Mouse (Mus musculus): ENCODE data around the gene Tnpo1. TPM values are rescaled to one million over a fixed set of nuclear protein-coding genes. Genes with fewer than 3 reads are reported as not detected.

The Tnpo1 gene
- polyA plus RNA-seq, 1 experiment from 2014 or later, result 63.5 TPM

- Histone ChIP-seq H3K27ac (replicated peaks; ENCODE audit: low read depth, low read length) (no peak overlapping the region), H3K4me2 (ENCODE audit: low read length) (no peak overlapping the region), H3K27me3 (ENCODE audit: control insufficient read depth, insufficient read depth, low read length) (no peaks in the 10 kb centered on the region), H3K4me1 (ENCODE audit: control insufficient read depth, insufficient read depth, low read length) (no peaks in the 10 kb centered on the region), H3K36me3 (ENCODE audit: control insufficient read depth, insufficient read depth, low read length) (peaks cover 11% of the 10 kb centered on the region; the same call in 1 of the 2 replicates), H3K4me3 (replicated peaks; ENCODE audit: low read depth, low read length) (no peak overlapping the region), H3K9ac (replicated peaks; ENCODE audit: low read length) (no peak overlapping the region), H3K9me3 (ENCODE audit: control insufficient read depth, low read length) (no peaks in the 10 kb centered on the region; the same call in none of the 2 replicates)
- ATAC-seq (ENCODE audit: low FRiP score, low TSS enrichment) (no peak), DNase-seq (no peak)
- 92% methylated on average over 2 of the region's 2 CpGs for WGBS
Observed at GRCm38 (mm10) chr13:98904608-98905007, 21.6 kb downstream of the Tnpo1 start.

- Histone ChIP-seq H3K4me2 (ENCODE audit: low read length) (no peak overlapping the region), H3K36me3 (ENCODE audit: control insufficient read depth, insufficient read depth, low read length) (peaks cover 11% of the 10 kb centered on the region; the same call in 1 of the 2 replicates), H3K4me3 (replicated peaks; ENCODE audit: low read depth, low read length) (no peak overlapping the region), H3K9me3 (ENCODE audit: control insufficient read depth, low read length) (no peaks in the 10 kb centered on the region; the same call in none of the 2 replicates), H3K4me1 (ENCODE audit: control insufficient read depth, insufficient read depth, low read length) (no peaks in the 10 kb centered on the region), H3K27ac (replicated peaks; ENCODE audit: low read depth, low read length) (no peak overlapping the region), H3K27me3 (ENCODE audit: control insufficient read depth, insufficient read depth, low read length) (no peaks in the 10 kb centered on the region), H3K9ac (replicated peaks; ENCODE audit: low read length) (no peak overlapping the region)
- DNase-seq (no peak), ATAC-seq (ENCODE audit: low FRiP score, low TSS enrichment) (no peak)
- 97% methylated on average over 8 of the region's 8 CpGs for WGBS
Observed at GRCm38 (mm10) chr13:98902366-98903025, 23.7 kb downstream of the Tnpo1 start.

- DNase-seq, result no peak
- Histone ChIP-seq H3K4me3 (replicated peaks; ENCODE audit: low read depth, low read length) (no peak overlapping the region), H3K9me3 (ENCODE audit: control insufficient read depth, low read length) (no peaks in the 10 kb centered on the region; the same call in none of the 2 replicates), H3K36me3 (ENCODE audit: control insufficient read depth, insufficient read depth, low read length) (peaks cover 8% of the 10 kb centered on the region; the same call in 1 of the 2 replicates), H3K27me3 (ENCODE audit: control insufficient read depth, insufficient read depth, low read length) (no peaks in the 10 kb centered on the region), H3K4me2 (ENCODE audit: low read length) (no peak overlapping the region), H3K27ac (replicated peaks; ENCODE audit: low read depth, low read length) (no peak overlapping the region), H3K4me1 (ENCODE audit: control insufficient read depth, insufficient read depth, low read length) (peaks cover 3% of the 10 kb centered on the region), H3K9ac (replicated peaks; ENCODE audit: low read length) (no peak overlapping the region)
- 96% methylated on average over 3 of the region's 3 CpGs for WGBS
- no peak for ATAC-seq (ENCODE audit: low FRiP score, low TSS enrichment)
Observed at GRCm38 (mm10) chr13:98899550-98899949, 26.6 kb downstream of the Tnpo1 start.

GRCm38 (mm10) chr13:98897577-98897976 lies 28.6 kb downstream of the Tnpo1 start:
- no peak for ATAC-seq (ENCODE audit: low FRiP score, low TSS enrichment)
- Histone ChIP-seq H3K4me1 (ENCODE audit: control insufficient read depth, insufficient read depth, low read length) (peaks cover 7% of the 10 kb centered on the region), H3K9ac (replicated peaks; ENCODE audit: low read length) (no peak overlapping the region), H3K36me3 (ENCODE audit: control insufficient read depth, insufficient read depth, low read length) (0 out of 2 replicates have a peak, but pooled peaks cover 2% of the 10 kb centered on the region), H3K4me2 (ENCODE audit: low read length) (no peak overlapping the region), H3K9me3 (ENCODE audit: control insufficient read depth, low read length) (no peaks in the 10 kb centered on the region), H3K4me3 (replicated peaks; ENCODE audit: low read depth, low read length) (no peak overlapping the region), H3K27ac (replicated peaks; ENCODE audit: low read depth, low read length) (no peak overlapping the region), H3K27me3 (ENCODE audit: control insufficient read depth, insufficient read depth, low read length) (no peaks in the 10 kb centered on the region)
- 89% methylated on average over 5 of the region's 5 CpGs for WGBS
- DNase-seq, result no peak

GRCm38 (mm10) chr13:98896434-98897126 lies 29.6 kb downstream of the Tnpo1 start:
- H3K9me3 ChIP-seq (ENCODE audit: control insufficient read depth, low read length), result no peaks in the 10 kb centered on the region
- H3K4me3 ChIP-seq (replicated peaks; ENCODE audit: low read depth, low read length), result no peak overlapping the region
- no peak overlapping the region for H3K27ac ChIP-seq (replicated peaks; ENCODE audit: low read depth, low read length)
- no peak overlapping the region for H3K4me2 ChIP-seq (ENCODE audit: low read length)
- H3K36me3 ChIP-seq (ENCODE audit: control insufficient read depth, insufficient read depth, low read length), result no peaks in the 10 kb centered on the region
- DNase-seq, result no peak
- no peak overlapping the region for H3K9ac ChIP-seq (replicated peaks; ENCODE audit: low read length)
- peaks cover 13% of the 10 kb centered on the region for H3K4me1 ChIP-seq (ENCODE audit: control insufficient read depth, insufficient read depth, low read length)
- WGBS, result 92% methylated on average over 7 of the region's 7 CpGs
- ATAC-seq (ENCODE audit: low FRiP score, low TSS enrichment), result no peak
- H3K27me3 ChIP-seq (ENCODE audit: control insufficient read depth, insufficient read depth, low read length), result no peaks in the 10 kb centered on the region

- Histone ChIP-seq H3K9ac (replicated peaks; ENCODE audit: low read length) (no peak overlapping the region), H3K27me3 (ENCODE audit: control insufficient read depth, insufficient read depth, low read length) (no peaks in the 10 kb centered on the region), H3K27ac (replicated peaks; ENCODE audit: low read depth, low read length) (no peak overlapping the region), H3K4me2 (ENCODE audit: low read length) (no peak overlapping the region), H3K36me3 (ENCODE audit: control insufficient read depth, insufficient read depth, low read length) (no peaks in the 10 kb centered on the region), H3K4me3 (replicated peaks; ENCODE audit: low read depth, low read length) (no peak overlapping the region), H3K9me3 (ENCODE audit: control insufficient read depth, low read length) (no peaks in the 10 kb centered on the region), H3K4me1 (ENCODE audit: control insufficient read depth, insufficient read depth, low read length) (peaks cover 19% of the 10 kb centered on the region)
- ATAC-seq (ENCODE audit: low FRiP score, low TSS enrichment) (no peak), DNase-seq (no peak)
- 92% methylated on average over 4 of the region's 4 CpGs for WGBS
Observed at GRCm38 (mm10) chr13:98896013-98896412, 30.2 kb downstream of the Tnpo1 start.

GRCm38 (mm10) chr13:98894900-98895299 lies 31.3 kb downstream of the Tnpo1 start:
- Histone ChIP-seq H3K4me2 (ENCODE audit: low read length) (no peak overlapping the region), H3K36me3 (ENCODE audit: control insufficient read depth, insufficient read depth, low read length) (0 out of 2 replicates have a peak, but pooled peaks cover 3% of the 10 kb centered on the region), H3K9me3 (ENCODE audit: control insufficient read depth, low read length) (no peaks in the 10 kb centered on the region), H3K27me3 (ENCODE audit: control insufficient read depth, insufficient read depth, low read length) (no peaks in the 10 kb centered on the region), H3K4me1 (ENCODE audit: control insufficient read depth, insufficient read depth, low read length) (peaks cover 23% of the 10 kb centered on the region), H3K4me3 (replicated peaks; ENCODE audit: low read depth, low read length) (no peak overlapping the region), H3K27ac (replicated peaks; ENCODE audit: low read depth, low read length) (no peak overlapping the region), H3K9ac (replicated peaks; ENCODE audit: low read length) (no peak overlapping the region)
- 47% methylated on average over 2 of the region's 2 CpGs for WGBS
- DNase-seq, result peak; percentile 30
- ATAC-seq (ENCODE audit: low FRiP score, low TSS enrichment), result no peak

- H3K27ac ChIP-seq (replicated peaks; ENCODE audit: low read depth, low read length), result no peak overlapping the region
- peak overlapping the region; percentile 92 for H3K4me2 ChIP-seq (ENCODE audit: low read length)
- ATAC-seq (ENCODE audit: low FRiP score, low TSS enrichment) (no peak), DNase-seq (no peak)
- H3K9ac ChIP-seq (replicated peaks; ENCODE audit: low read length), result no peak overlapping the region
- 34% methylated on average over 8 of the region's 8 CpGs for whole genome bisulfite sequencing
- H3K4me1 ChIP-seq (ENCODE audit: control insufficient read depth, insufficient read depth, low read length), result peaks cover 27% of the 10 kb centered on the region
- peak overlapping the region; percentile 78; the same call in 1 of the 2 replicates for H3K4me3 ChIP-seq (replicated peaks; ENCODE audit: low read depth, low read length)
- H3K9me3 ChIP-seq (ENCODE audit: control insufficient read depth, low read length), result no peaks in the 10 kb centered on the region
- H3K27me3 ChIP-seq (ENCODE audit: control insufficient read depth, insufficient read depth, low read length), result no peaks in the 10 kb centered on the region
- peaks cover 20% of the 10 kb centered on the region for H3K36me3 ChIP-seq (ENCODE audit: control insufficient read depth, insufficient read depth, low read length)
Observed at GRCm38 (mm10) chr13:98891443-98891842, 34.7 kb downstream of the Tnpo1 start.

GRCm38 (mm10) chr13:98890871-98891219 lies 35.3 kb downstream of the Tnpo1 start:
- H3K27me3 ChIP-seq (ENCODE audit: control insufficient read depth, insufficient read depth, low read length), result no peaks in the 10 kb centered on the region
- peaks cover 23% of the 10 kb centered on the region for H3K36me3 ChIP-seq (ENCODE audit: control insufficient read depth, insufficient read depth, low read length)
- under 1% methylated on average over 32 of the region's 32 CpGs for WGBS
- ATAC-seq (ENCODE audit: low FRiP score, low TSS enrichment) (peak; percentile 82), DNase-seq (peak; percentile 91)
- H3K4me3 ChIP-seq (replicated peaks; ENCODE audit: low read depth, low read length), result peak overlapping the region; percentile 78
- H3K9me3 ChIP-seq (ENCODE audit: control insufficient read depth, low read length), result no peaks in the 10 kb centered on the region
- peaks cover 27% of the 10 kb centered on the region for H3K4me1 ChIP-seq (ENCODE audit: control insufficient read depth, insufficient read depth, low read length)
- H3K4me2 ChIP-seq (ENCODE audit: low read length), result peak overlapping the region; percentile 92
- peak overlapping the region; percentile 89 for H3K27ac ChIP-seq (replicated peaks; ENCODE audit: low read depth, low read length)
- H3K9ac ChIP-seq (replicated peaks; ENCODE audit: low read length), result peak overlapping the region; percentile 82
